Mouse (Mus musculus) embryonic fibroblast, embryonic 13.5 days (primary cell): ENCODE results near the gene L3hypdh.

ENCODE experiments used
- CTCF ChIP-seq: IDR thresholded peaks from 2 replicates; pipeline ENCODE4 v1.5.1; 2011; ENCODE audit warnings: mild to moderate bottlenecking, control low read depth, low read length, moderate library complexity, borderline replicate concordance; ENCODE audit not compliant: insufficient read depth
- POLR2A ChIP-seq: IDR thresholded peaks from 2 replicates; pipeline ENCODE4 v1.6.1; 2011; ENCODE audit warnings: low read depth, mild to moderate bottlenecking, control low read depth, low read length, moderate library complexity

GRCm38 (mm10) chr12:72036097-72036661, 49.1 kb downstream of the L3hypdh start:
- no peak for TF ChIP-seq CTCF
- no peak for TF ChIP-seq POLR2A
